Mouse (Mus musculus): Measurements from ENCODE around the gene Pigv.

GRCm38 (mm10) chr4:133680206-133680786, 7.8 kb upstream of the Pigv start:
- no peak for TF ChIP-seq CTCF (IDR thresholded peaks at IDR 0.05; ENCODE audit: low read depth, low read length)
- no peak for TF ChIP-seq TAL1 (conservative IDR thresholded peaks at IDR 0.05; ENCODE audit: low read depth, low read length)
- no peak for TF ChIP-seq POLR2AphosphoS5 (IDR thresholded peaks at IDR 0.05; ENCODE audit: insufficient replicate concordance, low read depth, low read length)

Data from G1E (cell line).